Mouse (Mus musculus): Measurements from ENCODE around the gene Gm45234. TPM values are rescaled to one million over a fixed set of nuclear protein-coding genes. Genes with fewer than 3 reads are reported as not detected.

The Gm45234 gene
- polyA plus RNA-seq, 1 experiment from 2014 or later, result not detected

- no peak for ATAC-seq
- Histone ChIP-seq H3K9me3 (ENCODE audit: low read length) (no peaks in the 10 kb centered on the region), H3K4me1 (ENCODE audit: insufficient read depth) (peaks cover 26% of the 10 kb centered on the region), H3K36me3 (replicated peaks; ENCODE audit: insufficient read depth, low read length) (peaks cover 4% of the 10 kb centered on the region; the same call in 1 of the 2 replicates), H3K4me2 (ENCODE audit: low read depth, low read length) (no peak overlapping the region), H3K4me3 (ENCODE audit: low read depth, low read length) (no peak overlapping the region), H3K9ac (replicated peaks) (no peak overlapping the region), H3K27me3 (ENCODE audit: insufficient read depth, low read length) (peaks cover 22% of the 10 kb centered on the region), H3K27ac (ENCODE audit: low read depth) (no peak overlapping the region)
- 77% methylated on average over 2 of the region's 2 CpGs for WGBS (ENCODE audit: insufficient replicate concordance)
- DNase-seq, result no peak
- TF ChIP-seq EP300 (IDR thresholded peaks at IDR 0.05; ENCODE audit: low read depth) (no peak), CTCF (IDR thresholded peaks at IDR 0.05; ENCODE audit: low read depth) (no peak)
Measured at GRCm38 (mm10) chr6:124753861-124754260, 2.0 kb downstream of the Gm45234 start.

DNA sequence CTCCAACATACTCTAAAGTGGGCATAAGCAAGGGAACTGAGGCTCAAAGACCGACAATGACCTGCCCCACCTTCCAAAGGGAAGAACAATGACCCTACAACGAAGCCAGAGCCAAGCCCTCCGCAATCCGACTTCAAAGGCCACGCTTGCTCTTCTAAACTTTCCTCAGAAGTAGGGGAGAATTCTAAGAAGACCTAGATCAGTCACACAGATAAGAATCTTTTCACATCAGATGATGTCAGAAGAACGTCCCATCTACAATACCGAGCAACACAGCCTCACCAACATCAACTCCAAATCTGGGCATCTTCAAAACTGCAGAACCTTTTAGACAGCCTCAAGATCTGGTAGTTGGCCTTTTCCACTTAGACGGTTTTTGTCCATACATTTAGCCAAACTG is 5.4 kb downstream of the Gm45234 start:
- Histone ChIP-seq H3K4me2 (ENCODE audit: low read depth, low read length) (no peak overlapping the region), H3K27me3 (ENCODE audit: insufficient read depth, low read length) (peaks cover 5% of the 10 kb centered on the region; the same call in 1 of the 2 replicates), H3K27ac (ENCODE audit: low read depth) (no peak overlapping the region), H3K9ac (replicated peaks) (no peak overlapping the region), H3K9me3 (ENCODE audit: low read length) (no peaks in the 10 kb centered on the region), H3K36me3 (replicated peaks; ENCODE audit: insufficient read depth, low read length) (peaks cover 4% of the 10 kb centered on the region), H3K4me3 (ENCODE audit: low read depth, low read length) (no peak overlapping the region), H3K4me1 (ENCODE audit: insufficient read depth) (peaks cover 19% of the 10 kb centered on the region)
- TF ChIP-seq EP300 (IDR thresholded peaks at IDR 0.05; ENCODE audit: low read depth) (no peak), CTCF (IDR thresholded peaks at IDR 0.05; ENCODE audit: low read depth) (no peak)
- no peak for DNase-seq
- WGBS (ENCODE audit: insufficient replicate concordance), result 77% methylated on average over 8 of the region's 8 CpGs
- ATAC-seq, result no peak

DNA sequence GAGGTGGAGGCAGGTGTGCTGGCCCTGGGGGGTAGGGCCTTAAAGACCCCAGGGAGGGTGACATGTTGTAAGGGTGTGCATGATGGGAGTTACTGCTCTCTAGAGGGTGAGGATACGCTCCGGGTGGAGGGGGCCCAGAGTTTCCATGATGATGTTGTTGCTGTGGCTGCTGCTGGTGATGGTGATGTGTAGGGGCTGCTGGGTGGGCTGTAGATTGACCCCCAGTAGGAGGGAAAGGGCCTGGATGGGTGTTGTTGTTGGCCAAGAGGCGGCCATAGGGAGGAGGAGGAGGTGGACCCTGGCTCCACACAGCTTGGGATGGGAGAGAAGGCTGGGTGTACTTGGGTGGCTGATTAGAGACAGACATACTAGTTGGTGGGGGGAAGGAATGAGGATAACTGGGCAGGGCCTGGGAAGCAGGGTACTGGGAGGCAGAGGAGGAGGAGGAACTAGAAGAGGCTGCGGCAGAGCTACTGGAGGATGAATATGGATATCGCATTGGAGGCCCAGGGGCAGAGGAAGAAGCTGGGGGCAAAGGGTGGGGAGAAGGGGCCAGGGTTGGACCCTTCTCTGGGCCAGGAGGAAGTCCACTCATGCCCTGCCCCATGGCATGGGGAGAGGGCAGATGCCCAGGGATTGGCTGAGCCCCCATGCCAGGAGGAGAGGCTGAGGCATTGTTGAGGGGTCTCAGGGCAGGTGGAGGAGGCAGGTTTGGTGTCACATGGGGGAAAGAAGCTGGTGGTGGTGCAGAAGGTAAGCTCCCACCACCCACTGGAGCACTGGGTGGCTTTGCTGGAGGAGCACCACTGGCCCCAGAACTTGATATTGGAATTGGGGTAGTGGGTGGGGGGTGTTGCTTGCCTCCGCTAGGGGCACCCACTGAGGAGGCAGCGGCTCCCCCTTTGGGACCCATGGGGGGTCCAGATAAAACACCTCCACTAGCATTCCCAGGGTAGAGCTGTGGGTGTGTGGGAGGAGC is 8.9 kb downstream of the Gm45234 start:
- 82% methylated on average over 7 of the region's 7 CpGs for WGBS (ENCODE audit: insufficient replicate concordance)
- DNase-seq (no peak), ATAC-seq (no peak)
- peaks cover 9% of the 10 kb centered on the region for H3K36me3 ChIP-seq (replicated peaks; ENCODE audit: insufficient read depth, low read length)
- H3K27me3 ChIP-seq (ENCODE audit: insufficient read depth, low read length), result no peaks in the 10 kb centered on the region
- peak overlapping the region; percentile 96 for H3K4me2 ChIP-seq (ENCODE audit: low read depth, low read length)
- no peak overlapping the region; the same call in 1 of the 2 replicates for H3K4me3 ChIP-seq (ENCODE audit: low read depth, low read length)
- no peak for TF ChIP-seq EP300 (IDR thresholded peaks at IDR 0.05; ENCODE audit: low read depth)
- TF ChIP-seq CTCF (IDR thresholded peaks at IDR 0.05; ENCODE audit: low read depth), result no peak
- peak overlapping the region; percentile 82 for H3K9ac ChIP-seq (replicated peaks)
- no peak overlapping the region for H3K27ac ChIP-seq (ENCODE audit: low read depth)
- no peaks in the 10 kb centered on the region for H3K9me3 ChIP-seq (ENCODE audit: low read length)
- peaks cover 19% of the 10 kb centered on the region for H3K4me1 ChIP-seq (ENCODE audit: insufficient read depth)

GRCm38 (mm10) chr6:124746296-124746605 is 9.6 kb downstream of the Gm45234 start:
- peak overlapping the region; percentile 91 for H3K27ac ChIP-seq (ENCODE audit: low read depth)
- peaks cover 9% of the 10 kb centered on the region for H3K36me3 ChIP-seq (replicated peaks; ENCODE audit: insufficient read depth, low read length)
- peaks cover 22% of the 10 kb centered on the region for H3K4me1 ChIP-seq (ENCODE audit: insufficient read depth)
- no peaks in the 10 kb centered on the region for H3K9me3 ChIP-seq (ENCODE audit: low read length)
- H3K4me2 ChIP-seq (ENCODE audit: low read depth, low read length), result peak overlapping the region; percentile 96
- 27% methylated on average over 8 of the region's 8 CpGs for WGBS (ENCODE audit: insufficient replicate concordance)
- H3K9ac ChIP-seq (replicated peaks), result peak overlapping the region; percentile 82
- DNase-seq (no peak), ATAC-seq (no peak)
- no peaks in the 10 kb centered on the region for H3K27me3 ChIP-seq (ENCODE audit: insufficient read depth, low read length)
- H3K4me3 ChIP-seq (ENCODE audit: low read depth, low read length), result peak overlapping the region; percentile 63
- no peak for TF ChIP-seq CTCF (IDR thresholded peaks at IDR 0.05; ENCODE audit: low read depth)
- TF ChIP-seq EP300 (IDR thresholded peaks at IDR 0.05; ENCODE audit: low read depth), result no peak

GRCm38 (mm10) chr6:124745490-124746295 is 10.1 kb downstream of the Gm45234 start:
- H3K9me3 ChIP-seq (ENCODE audit: low read length), result no peaks in the 10 kb centered on the region
- DNase-seq (peak; percentile 95), ATAC-seq (peak; percentile 88)
- peak; percentile 96 for TF ChIP-seq CTCF (IDR thresholded peaks at IDR 0.05; ENCODE audit: low read depth)
- no peak for TF ChIP-seq EP300 (IDR thresholded peaks at IDR 0.05; ENCODE audit: low read depth)
- peak overlapping the region; percentile 96 for H3K4me2 ChIP-seq (ENCODE audit: low read depth, low read length)
- no peaks in the 10 kb centered on the region for H3K27me3 ChIP-seq (ENCODE audit: insufficient read depth, low read length)
- under 1% methylated on average over 85 of the region's 85 CpGs for WGBS (ENCODE audit: insufficient replicate concordance)
- peaks cover 9% of the 10 kb centered on the region for H3K36me3 ChIP-seq (replicated peaks; ENCODE audit: insufficient read depth, low read length)
- H3K9ac ChIP-seq (replicated peaks), result peak overlapping the region; percentile 82
- peak overlapping the region; percentile 91 for H3K27ac ChIP-seq (ENCODE audit: low read depth)
- H3K4me3 ChIP-seq (ENCODE audit: low read depth, low read length), result peak overlapping the region; percentile 63
- peaks cover 21% of the 10 kb centered on the region for H3K4me1 ChIP-seq (ENCODE audit: insufficient read depth)

Measured in liver, postnatal 0 days (tissue).